Mouse (Mus musculus) heart, embryonic 15.5 days (tissue): ENCODE results near the gene Tmpo. TPM values are rescaled to one million over a fixed set of nuclear protein-coding genes. Genes with fewer than 3 reads are reported as not detected.

ENCODE experiments used
- ATAC-seq: fragments of 200-750 bp; cut with Nextera tagmentation; replicated peaks from 2 replicates; pipeline ENCODE4 v1.8.0; 2017; ENCODE audit warnings: low read depth, moderate TSS enrichment; ENCODE audit not compliant: insufficient number of reproducible peaks, insufficient read depth, low FRiP score
- H3K27ac ChIP-seq: fragments of 300-500 bp; sonication (generic); 2 replicates; pipeline ENCODE4 v1.5.1; 2015; ENCODE audit warnings: mild to moderate bottlenecking, inconsistent platforms
- H3K27me3 ChIP-seq: fragments of 300-500 bp; sonication (generic); 2 replicates; pipeline ENCODE4 v1.6.1; 2015; ENCODE audit warnings: inconsistent platforms
- H3K36me3 ChIP-seq: fragments of 300-500 bp; sonication (generic); 2 replicates; pipeline ENCODE4 v1.6.1; 2015; ENCODE audit warnings: mild to moderate bottlenecking, inconsistent platforms
- H3K4me1 ChIP-seq: fragments of 300-500 bp; sonication (generic); replicated peaks from 2 replicates; pipeline ENCODE4 v1.6.1; 2015; ENCODE audit warnings: inconsistent platforms
- H3K4me2 ChIP-seq: fragments of 300-500 bp; sonication (generic); 2 replicates; pipeline ENCODE4 v1.6.1; 2015; ENCODE audit warnings: inconsistent platforms, mild to moderate bottlenecking, moderate library complexity
- H3K4me3 ChIP-seq: fragments of 300-500 bp; sonication (generic); 2 replicates; pipeline ENCODE4 v1.5.1; 2015; ENCODE audit warnings: mild to moderate bottlenecking, inconsistent platforms
- H3K9ac ChIP-seq: fragments of 300-500 bp; sonication (generic); 2 replicates; pipeline ENCODE4 v1.6.1; 2015; ENCODE audit warnings: mild to moderate bottlenecking, inconsistent platforms
- H3K9me3 ChIP-seq: fragments of 300-500 bp; sonication (generic); replicated peaks from 2 replicates; pipeline ENCODE4 v1.6.1; 2016; ENCODE audit warnings: inconsistent platforms
- WGBS: fragments of 180-500 bp; shearing (Covaris S2); methylation state at CpG from one replicate; pipeline ENCODE4 v1.1.7; 2015; ENCODE audit warnings: mixed read lengths; 5-methylcytosine and 5-hydroxymethylcytosine counted together
- polyA plus RNA-seq: library from polyadenylated mRNA; unstranded; fragments of >200 nt; fragmentation: Nextera tagmentation; extraction: Ambion mirVana; gene quantifications from 2 replicates; pipeline ENCODE4 v1.2.1, GENCODE M21; 2015

Tmpo gene
- polyA plus RNA-seq, result 154 and 159 TPM in 2 replicates

DNA sequence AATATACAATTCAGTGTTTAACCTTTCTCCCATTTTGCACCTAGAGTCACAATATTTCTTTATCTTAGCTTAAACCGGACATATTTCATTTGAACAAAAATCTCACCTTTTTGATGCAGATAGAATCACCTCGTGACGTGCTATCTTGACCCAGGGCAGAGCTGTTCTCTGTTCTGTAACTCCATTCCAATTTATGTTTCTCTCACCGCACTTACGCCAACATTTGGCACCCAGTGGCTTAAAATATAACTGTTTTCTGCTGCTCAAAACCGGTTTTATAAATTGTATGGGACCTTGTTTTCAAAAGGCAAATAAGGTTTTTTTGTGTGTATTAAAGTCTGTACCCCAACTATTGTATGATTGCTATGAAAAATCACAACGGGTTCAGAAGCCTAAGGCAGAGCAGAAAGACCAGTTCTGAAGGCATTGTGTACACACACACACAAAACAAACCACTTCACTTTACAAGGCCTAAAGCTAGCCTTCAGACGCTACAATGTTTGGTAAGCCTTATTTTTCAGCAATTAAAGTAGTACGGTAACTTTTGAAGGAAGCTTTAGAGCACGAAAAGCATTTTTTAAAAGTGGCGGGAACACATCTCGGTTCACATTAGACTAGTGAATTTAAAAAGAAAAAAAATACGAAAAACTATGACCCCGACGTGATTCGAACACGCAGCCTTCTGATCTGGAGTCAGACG lies at the start of gene Tmpo:
TSS of gene Tmpo (minus strand) at position 555 of the 700 bp plus-strand sequence.
- Histone ChIP-seq H3K9me3 (no peaks in the 10 kb centered on the region), H3K36me3 (no peaks in the 10 kb centered on the region), H3K27ac (peak within 1 kb of the TSS; percentile 99), H3K4me3 (peak within 1 kb of the TSS; percentile 61), H3K4me1 (peaks cover 23% of the 10 kb centered on the region), H3K4me2 (peak within 1 kb of the TSS; percentile 61), H3K9ac (peak within 1 kb of the TSS; percentile 62), H3K27me3 (no peaks in the 10 kb centered on the region)
- WGBS, result 7% methylated on average over 18 of the region's 18 CpGs
- ATAC-seq, result no peak

GRCm38 (mm10) chr10:91230400-91230799 lies 49.3 kb upstream of the Tmpo start:
- Histone ChIP-seq H3K4me3 (no peak overlapping the region), H3K36me3 (no peaks in the 10 kb centered on the region), H3K9ac (no peak overlapping the region), H3K4me1 (peaks cover 14% of the 10 kb centered on the region), H3K27me3 (no peaks in the 10 kb centered on the region), H3K9me3 (no peaks in the 10 kb centered on the region), H3K27ac (peak overlapping the region; percentile 69), H3K4me2 (no peak overlapping the region)
- 37% methylated on average over 4 of the region's 4 CpGs for WGBS
- ATAC-seq, result peak; percentile 75

DNA sequence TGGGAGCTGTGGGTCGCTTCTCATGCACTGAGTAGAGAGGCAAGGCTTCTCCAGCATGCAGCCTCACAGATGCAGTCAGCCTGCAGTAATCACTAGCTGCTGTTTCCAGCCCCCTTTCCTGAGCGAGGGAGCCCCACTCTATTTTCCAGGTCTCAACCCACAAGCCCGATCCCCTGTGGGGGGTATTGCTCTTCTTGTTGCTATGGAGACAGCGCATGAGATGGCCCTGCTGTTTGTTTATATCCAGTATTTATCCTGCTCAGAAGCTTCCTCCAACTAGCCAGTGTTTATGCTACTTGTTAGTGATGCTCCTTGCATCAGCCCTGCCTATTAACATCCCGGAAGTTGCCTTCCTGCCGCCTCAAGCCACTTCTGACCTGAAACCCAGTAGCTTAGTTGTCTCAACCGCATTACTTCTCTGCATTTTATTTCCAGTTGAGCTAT lies 48.4 kb upstream of the Tmpo start:
- no peak overlapping the region for H3K9ac ChIP-seq
- 0 out of 2 replicates have a peak, but pooled peaks have one; percentile 21 for ATAC-seq

GRCm38 (mm10) chr10:91228924-91229517 lies 47.9 kb upstream of the Tmpo start:
- WGBS, result 68% methylated on average over 6 of the region's 6 CpGs
- no peak overlapping the region for H3K9ac ChIP-seq
- peak overlapping the region; percentile 69 for H3K27ac ChIP-seq
- no peak overlapping the region for H3K4me2 ChIP-seq
- no peak overlapping the region for H3K4me3 ChIP-seq
- no peaks in the 10 kb centered on the region for H3K27me3 ChIP-seq
- no peaks in the 10 kb centered on the region for H3K9me3 ChIP-seq
- no peaks in the 10 kb centered on the region for H3K36me3 ChIP-seq
- peaks cover 14% of the 10 kb centered on the region for H3K4me1 ChIP-seq
- no peak for ATAC-seq

More for the DNA sequence above, 48.4 kb upstream of the Tmpo start:
- no peaks in the 10 kb centered on the region for H3K9me3 ChIP-seq
- H3K4me3 ChIP-seq, result no peak overlapping the region
- no peak overlapping the region for H3K4me2 ChIP-seq
- H3K27ac ChIP-seq, result peak overlapping the region; percentile 69
- H3K36me3 ChIP-seq, result no peaks in the 10 kb centered on the region
- 30% methylated on average over 7 of the region's 7 CpGs for WGBS
- H3K4me1 ChIP-seq, result peaks cover 14% of the 10 kb centered on the region
- no peaks in the 10 kb centered on the region for H3K27me3 ChIP-seq

GRCm38 (mm10) chr10:91227034-91227433 lies 45.9 kb upstream of the Tmpo start:
- Histone ChIP-seq H3K4me3 (no peak overlapping the region), H3K4me2 (no peak overlapping the region), H3K4me1 (peaks cover 14% of the 10 kb centered on the region), H3K9ac (no peak overlapping the region), H3K27ac (no peak overlapping the region), H3K36me3 (no peaks in the 10 kb centered on the region), H3K9me3 (no peaks in the 10 kb centered on the region), H3K27me3 (no peaks in the 10 kb centered on the region)
- WGBS, result 50% methylated on average over 4 of the region's 4 CpGs
- ATAC-seq, result no peak

GRCm38 (mm10) chr10:91222398-91223236 lies 41.5 kb upstream of the Tmpo start:
- Histone ChIP-seq H3K9me3 (no peaks in the 10 kb centered on the region), H3K4me2 (no peak overlapping the region), H3K36me3 (no peaks in the 10 kb centered on the region), H3K4me3 (no peak overlapping the region), H3K9ac (no peak overlapping the region), H3K4me1 (peaks cover 4% of the 10 kb centered on the region; the same call in 1 of the 2 replicates), H3K27me3 (no peaks in the 10 kb centered on the region), H3K27ac (peak overlapping the region; percentile 52)
- WGBS, result 51% methylated on average over 9 of the region's 9 CpGs
- ATAC-seq, result peak; percentile 55

DNA sequence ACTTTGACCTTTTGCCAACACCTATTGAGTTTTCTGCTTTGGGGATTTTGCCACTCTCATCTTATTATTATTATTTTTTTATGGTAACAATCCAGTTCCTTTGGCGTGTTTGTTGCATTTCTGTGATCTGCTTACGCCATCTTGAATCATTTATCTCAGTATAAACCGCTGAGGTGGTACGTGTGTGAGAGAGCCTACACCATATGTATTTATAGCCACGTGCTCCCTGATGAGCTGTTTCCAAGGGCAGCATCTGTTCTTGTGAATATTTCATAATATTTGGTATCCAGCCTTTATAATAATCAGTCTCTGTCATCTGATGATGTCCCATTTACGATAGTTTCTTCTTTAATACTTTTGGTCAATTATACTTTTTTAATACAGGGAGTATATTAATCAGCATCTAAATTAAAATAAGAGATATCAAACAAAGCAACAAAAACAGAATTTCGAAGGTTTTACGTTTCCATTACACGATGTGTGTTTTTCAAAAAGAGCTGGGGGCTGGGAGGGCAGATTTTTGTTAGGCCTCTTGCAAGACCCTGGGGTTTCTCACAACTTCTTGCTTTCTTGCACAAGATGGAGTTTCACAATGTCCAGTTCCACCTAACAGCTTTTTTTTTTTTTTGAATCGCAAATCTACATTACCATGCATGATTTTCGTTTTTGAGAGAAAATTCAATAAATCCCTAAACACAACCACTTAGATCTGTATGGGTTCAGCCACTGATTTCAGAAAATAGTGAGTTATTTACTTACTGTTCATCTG lies 28.0 kb upstream of the Tmpo start:
- no peaks in the 10 kb centered on the region for H3K36me3 ChIP-seq
- no peak for ATAC-seq

DNA sequence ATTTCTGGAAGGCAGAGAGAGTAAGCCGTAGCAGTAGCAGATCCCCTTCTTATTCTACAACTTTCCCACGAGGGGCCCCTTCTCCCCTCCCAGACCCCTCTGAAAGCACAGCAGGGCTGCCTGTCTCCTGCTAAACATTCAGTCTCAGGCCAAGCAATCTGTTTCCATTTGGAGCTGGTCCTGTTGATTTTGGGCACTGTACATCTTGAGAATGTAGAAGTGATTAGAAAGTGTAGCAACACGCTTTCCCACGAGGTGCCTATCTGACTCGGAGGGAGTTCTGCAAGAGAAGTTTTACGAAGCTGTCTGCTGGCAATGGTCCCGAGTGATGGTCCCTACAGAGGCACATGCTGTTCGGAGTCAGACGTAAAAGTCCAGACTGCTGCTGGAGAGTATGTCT lies 27.3 kb upstream of the Tmpo start:
- H3K27ac ChIP-seq, result peak overlapping the region; percentile 43
- no peaks in the 10 kb centered on the region for H3K36me3 ChIP-seq
- no peak overlapping the region for H3K4me2 ChIP-seq
- no peaks in the 10 kb centered on the region for H3K27me3 ChIP-seq
- H3K4me3 ChIP-seq, result no peak overlapping the region
- 50% methylated on average over 9 of the region's 9 CpGs for WGBS
- peak; percentile 55 for ATAC-seq
- H3K4me1 ChIP-seq, result peaks cover 8% of the 10 kb centered on the region
- H3K9me3 ChIP-seq, result no peaks in the 10 kb centered on the region
- no peak overlapping the region for H3K9ac ChIP-seq

More for the DNA sequence above, 28.0 kb upstream of the Tmpo start:
- Histone ChIP-seq H3K9me3 (no peaks in the 10 kb centered on the region), H3K9ac (no peak overlapping the region), H3K4me3 (no peak overlapping the region), H3K27me3 (no peaks in the 10 kb centered on the region), H3K4me2 (no peak overlapping the region), H3K27ac (peak overlapping the region; percentile 43; the same call in 1 of the 2 replicates), H3K4me1 (peaks cover 8% of the 10 kb centered on the region)
- 74% methylated on average over 11 of the region's 11 CpGs for whole genome bisulfite sequencing

DNA sequence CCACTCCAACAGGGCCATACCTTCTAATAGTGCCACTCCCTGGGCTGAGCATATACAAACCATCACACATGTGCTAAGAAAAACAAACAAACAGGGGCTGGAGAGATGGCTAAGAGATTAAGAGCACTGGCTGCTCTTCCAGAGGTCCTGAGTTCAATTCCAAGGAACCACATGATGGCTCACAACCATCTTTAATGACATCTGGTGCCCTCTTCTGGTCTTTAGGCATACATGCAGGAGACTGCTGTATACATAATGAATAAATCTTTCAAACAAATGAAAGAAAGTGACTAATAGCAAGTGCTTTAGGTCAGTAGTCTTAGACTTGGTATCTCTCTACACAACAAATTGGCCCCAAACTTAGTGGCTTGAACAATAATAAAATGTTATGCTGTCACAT lies 26.2 kb upstream of the Tmpo start:
- no peak overlapping the region for H3K9ac ChIP-seq
- H3K4me2 ChIP-seq, result no peak overlapping the region
- H3K36me3 ChIP-seq, result no peaks in the 10 kb centered on the region
- H3K27me3 ChIP-seq, result no peaks in the 10 kb centered on the region
- ATAC-seq, result no peak
- no peak overlapping the region for H3K27ac ChIP-seq
- H3K4me1 ChIP-seq, result peaks cover 8% of the 10 kb centered on the region
- no peak overlapping the region for H3K4me3 ChIP-seq
- no peaks in the 10 kb centered on the region for H3K9me3 ChIP-seq

DNA sequence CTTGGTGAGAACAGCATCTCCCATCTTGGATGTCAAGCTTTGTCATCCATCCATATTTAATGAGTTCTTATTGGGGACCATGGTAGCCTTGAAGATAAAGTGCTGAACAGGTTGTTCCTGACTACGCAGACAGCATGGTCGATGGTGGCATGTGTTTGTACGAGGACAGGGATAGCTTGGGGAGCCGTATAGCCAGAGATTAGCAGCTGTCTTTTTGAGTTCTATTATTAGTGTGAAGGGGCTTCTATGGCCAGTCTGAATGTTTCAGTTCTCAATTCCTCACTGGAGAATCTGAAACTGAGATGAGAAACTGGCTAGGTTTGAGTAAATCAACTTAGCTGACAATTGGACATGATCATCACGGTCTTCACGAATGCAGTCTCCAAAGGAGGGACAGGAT lies 24.5 kb upstream of the Tmpo start:
- H3K27me3 ChIP-seq, result no peaks in the 10 kb centered on the region
- no peak overlapping the region for H3K9ac ChIP-seq
- H3K9me3 ChIP-seq, result no peaks in the 10 kb centered on the region
- H3K36me3 ChIP-seq, result no peaks in the 10 kb centered on the region
- no peak overlapping the region for H3K4me2 ChIP-seq
- peaks cover 8% of the 10 kb centered on the region for H3K4me1 ChIP-seq
- H3K4me3 ChIP-seq, result no peak overlapping the region
- ATAC-seq, result no peak
- WGBS, result 73% methylated on average over 6 of the region's 6 CpGs
- no peak overlapping the region for H3K27ac ChIP-seq

- Histone ChIP-seq H3K27me3 (no peaks in the 10 kb centered on the region), H3K27ac (no peak overlapping the region), H3K4me2 (no peak overlapping the region), H3K36me3 (no peaks in the 10 kb centered on the region), H3K4me3 (no peak overlapping the region), H3K9ac (no peak overlapping the region), H3K9me3 (no peaks in the 10 kb centered on the region), H3K4me1 (no peaks in the 10 kb centered on the region)
- WGBS, result 90% methylated on average over 3 of the region's 3 CpGs
- no peak for ATAC-seq
Measured at GRCm38 (mm10) chr10:91200581-91200980, 19.5 kb upstream of the Tmpo start.
